Mouse (Mus musculus) stomach, postnatal 0 days (tissue): ENCODE measurements around the gene Pycr1. TPM values are rescaled to one million over a fixed set of nuclear protein-coding genes. Genes with fewer than 3 reads are reported as not detected.

Experiments used
- ATAC-seq: fragments of 200-750 bp; cut with Nextera tagmentation; 2 replicates; pipeline ENCODE4 v1.8.0; 2017; ENCODE audit not compliant: low FRiP score, low TSS enrichment
- DNase-seq: peaks from one replicate; pipeline ENCODE4 v3.0.0-alpha.2; 2016; ENCODE audit warnings: low spot score
- H3K27ac ChIP-seq: fragments of 300-500 bp; sonication (generic); replicated peaks from 2 replicates; pipeline ENCODE4 v1.5.1; 2014; ENCODE audit warnings: mild to moderate bottlenecking, control low read depth
- H3K27me3 ChIP-seq: fragments of 300-500 bp; sonication (generic); 2 replicates; pipeline ENCODE4 v1.6.1; 2014; ENCODE audit warnings: low read length; ENCODE audit not compliant: control insufficient read depth, insufficient read depth
- H3K36me3 ChIP-seq: fragments of 300-500 bp; sonication (generic); 2 replicates; pipeline ENCODE4 v1.6.1; 2014; ENCODE audit warnings: low read length, mixed read lengths; ENCODE audit not compliant: control insufficient read depth, insufficient read depth
- H3K4me1 ChIP-seq: fragments of 300-500 bp; sonication (generic); replicated peaks from 2 replicates; pipeline ENCODE4 v1.6.1; 2014; ENCODE audit warnings: antibody characterized with exemption; ENCODE audit not compliant: control insufficient read depth, insufficient read depth
- H3K4me2 ChIP-seq: fragments of 300-500 bp; sonication (generic); replicated peaks from 2 replicates; pipeline ENCODE4 v1.6.1; 2014; ENCODE audit warnings: low read depth, mild to moderate bottlenecking, control low read depth, moderate library complexity
- H3K4me3 ChIP-seq: fragments of 300-500 bp; sonication (generic); 2 replicates; pipeline ENCODE4 v1.5.1; 2014; ENCODE audit warnings: low read depth, low read length, control low read depth
- H3K9ac ChIP-seq: fragments of 300-500 bp; sonication (generic); 2 replicates; pipeline ENCODE4 v1.6.1; 2014; ENCODE audit warnings: mild to moderate bottlenecking, low read length, control low read depth, mixed read lengths
- H3K9me3 ChIP-seq: fragments of 300-500 bp; sonication (generic); 2 replicates; pipeline ENCODE4 v1.6.1; 2016; ENCODE audit warnings: low read length; ENCODE audit not compliant: control insufficient read depth
- CTCF ChIP-seq: IDR thresholded peaks from 2 replicates; pipeline ENCODE4 v1.5.1; 2016; ENCODE audit warnings: antibody characterized with exemption, low read depth, mild to moderate bottlenecking, moderate library complexity
- EP300 ChIP-seq: optimal IDR thresholded peaks from 2 replicates; pipeline ENCODE3; 2016; ENCODE audit warnings: antibody characterized with exemption
- WGBS: fragments of 180-500 bp; shearing (Covaris S2); extraction: QIAGEN DNeasy Blood & Tissue Kit; methylation state at CpG from one replicate; pipeline ENCODE4 v1.1.7; 2014; 5-methylcytosine and 5-hydroxymethylcytosine counted together
- polyA plus RNA-seq: library from polyadenylated mRNA; unstranded; fragments of >200 nt; fragmentation: Nextera tagmentation; extraction: Ambion mirVana; gene quantifications from 2 replicates; pipeline ENCODE4 v1.2.1, GENCODE M21; 2015

Pycr1 gene
- polyA plus RNA-seq, 1 experiment from 2014 or later = 18.4 TPM

GRCm38 (mm10) chr11:120651872-120652271 lies 8.3 kb upstream of the Pycr1 start:
- H3K9me3 ChIP-seq = no peaks in the 10 kb centered on the region
- H3K4me1 ChIP-seq = no peaks in the 10 kb centered on the region
- no peak overlapping the region for H3K27ac ChIP-seq
- no peak overlapping the region for H3K9ac ChIP-seq
- H3K4me3 ChIP-seq = no peak overlapping the region
- peak; percentile 50 for TF ChIP-seq CTCF
- no peak for TF ChIP-seq EP300
- H3K27me3 ChIP-seq = no peaks in the 10 kb centered on the region; the same call in 1 of the 2 replicates
- H3K36me3 ChIP-seq = no peaks in the 10 kb centered on the region
- no peak overlapping the region for H3K4me2 ChIP-seq
- DNase-seq (no peak), ATAC-seq (no peak)
- WGBS = 68% methylated on average over 3 of the region's 3 CpGs

- Histone ChIP-seq H3K4me1 (no peaks in the 10 kb centered on the region), H3K9me3 (no peaks in the 10 kb centered on the region), H3K9ac (peak within 1 kb of the TSS; percentile 31; the same call in 1 of the 2 replicates), H3K4me3 (peak within 1 kb of the TSS; percentile 10; the same call in 1 of the 2 replicates), H3K27me3 (no peaks in the 10 kb centered on the region), H3K27ac (no peak within 1 kb of the TSS), H3K4me2 (peak within 1 kb of the TSS; percentile 45), H3K36me3 (no peaks in the 10 kb centered on the region)
- DNase-seq = no peak
- TF ChIP-seq EP300 = no peak
- ATAC-seq = no peak
- 5% methylated on average over 13 of the region's 13 CpGs for WGBS
Observed at GRCm38 (mm10) chr11:120648001-120648476, 4.5 kb upstream of the Pycr1 start, which contains the start of gene Myadml2. Gene Myadml2, minus strand, starts transcription at chr11:120648158.

- H3K4me2 ChIP-seq = no peak overlapping the region
- H3K27ac ChIP-seq = no peak overlapping the region
- ATAC-seq (no peak), DNase-seq (no peak)
- 77% methylated on average over 35 of the region's 35 CpGs for WGBS
- no peaks in the 10 kb centered on the region for H3K27me3 ChIP-seq
- no peaks in the 10 kb centered on the region for H3K4me1 ChIP-seq
- no peaks in the 10 kb centered on the region for H3K9me3 ChIP-seq
- TF ChIP-seq EP300 = no peak
- TF ChIP-seq CTCF = no peak
- H3K4me3 ChIP-seq = no peak overlapping the region
- no peaks in the 10 kb centered on the region for H3K36me3 ChIP-seq
- H3K9ac ChIP-seq = no peak overlapping the region
Observed at GRCm38 (mm10) chr11:120647047-120647830, 3.7 kb upstream of the Pycr1 start.

GRCm38 (mm10) chr11:120642939-120643600 lies 499 bp downstream of the Pycr1 start:
- DNase-seq (peak; percentile 43), ATAC-seq (peak; percentile 41)
- Histone ChIP-seq H3K27me3 (no peaks in the 10 kb centered on the region), H3K9ac (peak overlapping the region; percentile 66), H3K9me3 (no peaks in the 10 kb centered on the region), H3K27ac (no peak overlapping the region; the same call in 1 of the 2 replicates), H3K4me3 (peak overlapping the region; percentile 46), H3K4me1 (no peaks in the 10 kb centered on the region), H3K4me2 (peak overlapping the region; percentile 93), H3K36me3 (no peaks in the 10 kb centered on the region)
- WGBS = 2% methylated on average over 18 of the region's 18 CpGs
- TF ChIP-seq CTCF = no peak
- no peak for TF ChIP-seq EP300

GRCm38 (mm10) chr11:120641869-120642268 lies 1.7 kb downstream of the Pycr1 start:
- DNase-seq (no peak), ATAC-seq (no peak)
- Histone ChIP-seq H3K27ac (no peak overlapping the region), H3K4me3 (no peak overlapping the region), H3K4me1 (no peaks in the 10 kb centered on the region), H3K9me3 (no peaks in the 10 kb centered on the region), H3K4me2 (no peak overlapping the region), H3K36me3 (no peaks in the 10 kb centered on the region), H3K27me3 (no peaks in the 10 kb centered on the region), H3K9ac (no peak overlapping the region)
- 81% methylated on average over 8 of the region's 8 CpGs for WGBS
- no peak for TF ChIP-seq EP300
- no peak for TF ChIP-seq CTCF

DNA sequence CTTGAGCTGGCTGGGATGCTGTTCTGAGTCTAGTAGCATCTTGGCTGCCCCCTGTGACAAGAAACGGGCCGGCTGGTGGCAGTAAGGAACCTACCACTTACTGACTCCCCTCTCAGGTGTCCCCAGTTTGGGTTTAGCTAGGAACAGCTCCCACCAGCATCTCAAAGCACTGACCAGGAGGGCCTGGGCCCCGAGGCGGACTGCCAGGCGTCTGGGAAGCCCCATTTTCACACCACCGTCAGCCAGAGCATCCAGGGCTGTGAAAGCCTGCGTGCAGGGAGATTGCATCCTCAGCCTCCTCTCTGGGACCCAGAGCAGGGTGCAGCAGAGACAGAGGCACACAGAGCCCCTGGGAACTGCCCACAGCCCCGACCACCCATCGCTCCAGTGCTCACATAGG lies 2.3 kb downstream of the Pycr1 start:
- Histone ChIP-seq H3K9ac (no peak overlapping the region), H3K9me3 (no peaks in the 10 kb centered on the region), H3K36me3 (no peaks in the 10 kb centered on the region), H3K4me1 (no peaks in the 10 kb centered on the region), H3K27ac (no peak overlapping the region), H3K27me3 (no peaks in the 10 kb centered on the region), H3K4me3 (no peak overlapping the region), H3K4me2 (no peak overlapping the region)
- ATAC-seq = no peak
- TF ChIP-seq EP300 = no peak
- no peak for TF ChIP-seq CTCF
- 69% methylated on average over 9 of the region's 9 CpGs for WGBS
- DNase-seq = no peak
